Mouse (Mus musculus) cerebellum, adult 2 months (tissue): ENCODE results near the gene Gucd1.

Experiments
- CTCF ChIP-seq: fragments of 200-500 bp; IDR thresholded peaks from 2 replicates; pipeline ENCODE4 v1.5.1; 2011; ENCODE audit warnings: low read depth, mild to moderate bottlenecking, control low read depth, low read length, moderate library complexity, borderline replicate concordance; ENCODE audit not compliant: insufficient read depth
- POLR2A ChIP-seq: fragments of 200-500 bp; IDR thresholded peaks from 2 replicates; pipeline ENCODE4 v1.6.1; 2011; ENCODE audit warnings: low read length, control low read depth, borderline replicate concordance; ENCODE audit not compliant: insufficient read depth

GRCm38 (mm10) chr10:75430633-75431032 is 87.1 kb downstream of the Gucd1 start:
- TF ChIP-seq CTCF (no peak), POLR2A (no peak)
